Mouse (Mus musculus): ENCODE results near the gene Insl6. TPM values are rescaled to one million over a fixed set of nuclear protein-coding genes. Genes with fewer than 3 reads are reported as not detected.

Insl6 gene
- total RNA-seq (2023): 4.7 TPM

GRCm38 (mm10) chr19:29325053-29325851 lies at the start of gene Insl6:
Gene Insl6 (minus strand): TSS chr19:29325356.

GRCm38 (mm10) chr19:29366969-29367622 lies 41.9 kb upstream of the Insl6 start, which contains the start of the genes Plgrkt and Cd274:
Gene Plgrkt (minus strand): TSS chr19:29367390.
Gene Cd274 (plus strand): TSS chr19:29367455.

GRCm38 (mm10) chr19:29334068-29334745 lies 9.1 kb upstream of the Insl6 start, which contains the start of gene Rln1:
Gene Rln1 (minus strand): TSS chr19:29334670.

Other genes starting within 250 kb of the Insl6 start
- gene Rcl1, start 224.0 kb downstream of the Insl6 start, total RNA-seq (2023): 28.5 TPM
- 52.3 TPM for gene Jak2, start 73.5 kb downstream of the Insl6 start, total RNA-seq (2023)
- not detected for gene Rln1, start 9.3 kb upstream of the Insl6 start, total RNA-seq (2023)
- gene Plgrkt, start 42.0 kb upstream of the Insl6 start, total RNA-seq (2023): 206 TPM
- 33.8 TPM for gene Cd274, start 42.1 kb upstream of the Insl6 start, total RNA-seq (2023)
- 0.61 TPM for gene Pdcd1lg2, start 85.6 kb upstream of the Insl6 start, total RNA-seq (2023)
- 29.8 TPM for gene Ric1, start 196.9 kb upstream of the Insl6 start, total RNA-seq (2023)

All from CD8-positive naive resting alpha-beta T cell, adult 57 days (primary cell).